8 mouse cellular contexts compared by ENCODE assay signal in genomic region chr15:102381575-102381974, GRCm38 (mm10). TPM values are rescaled to one million over a fixed set of nuclear protein-coding genes. Genes with fewer than 3 reads are reported as not detected.
DNase-seq lines count a peak whose midpoint lies in the region; ATAC-seq and TF ChIP-seq lines count a peak whose summit lies in the region.

No protein-coding gene starts in this region.

- peaks cover 0 to 14% of the 10 kb centered on the region in 2 experiments; a peak in 2 of 4 replicates for H3K36me3 ChIP-seq in MEL (ENCODE audit: control insufficient read depth in 1 of 2, insufficient read depth in 2 of 2, low read length in 2 of 2)

- H3K27ac ChIP-seq in MEL (ENCODE audit: control insufficient read depth, low read depth, low read length), result no peak overlapping the region
- no peak overlapping the region for H3K27ac ChIP-seq in layer of hippocampus, adult 2 months
- H3K27ac ChIP-seq in olfactory bulb, adult 2 months (ENCODE audit: insufficient read depth, low read depth, low read length), result no peak overlapping the region

- 2% methylated on average over 7 of the region's 7 CpGs for WGBS in lung, adult 2 months
- 0% methylated on average over 7 of the region's 7 CpGs for WGBS in olfactory bulb, adult 2 months

- no peak for TF ChIP-seq POLR2A in MEL (IDR thresholded peaks at IDR 0.05; ENCODE audit: control insufficient read depth in 1 of 2, insufficient read depth in 1 of 2, low read depth in 1 of 2, low read length in 2 of 2, poor library complexity in 1 of 2)
- TF ChIP-seq POLR2A in lung, adult 2 months (IDR thresholded peaks at IDR 0.05; ENCODE audit: borderline replicate concordance, extremely low read depth, low read depth, low read length), result no peak
- TF ChIP-seq POLR2A in olfactory bulb, adult 2 months (IDR thresholded peaks at IDR 0.05; ENCODE audit: insufficient read depth, low read depth, low read length), result no peak

- H3K79me2 ChIP-seq in MEL (ENCODE audit: control insufficient read depth, insufficient read depth, low read length, poor library complexity), result no peaks in the 10 kb centered on the region

- DNase-seq in MEL (ENCODE audit: low read depth, low spot score), result peak; percentile 83
- peak; percentile 80 for DNase-seq in cerebellum, adult 8-10 months
- peak; percentile 90 for DNase-seq in heart, postnatal 4 days
- peak; percentile 63 to 83 for DNase-seq in layer of hippocampus, adult 2 months (ENCODE audit: low spot score in 2 of 2)
- DNase-seq in lung, adult 2 months, result peak; percentile 81
- DNase-seq in testis, postnatal 14 days (ENCODE audit: low spot score), result peak; percentile 86

- peak; percentile 92 for ATAC-seq in frontal cortex, adult (ENCODE audit: low TSS enrichment)

- H3K9ac ChIP-seq in MEL (ENCODE audit: control insufficient read depth, low read depth, low read length, poor library complexity, severe bottlenecking), result no peak overlapping the region

- no peak overlapping the region for H3K4me3 ChIP-seq in MEL (ENCODE audit: control insufficient read depth in 1 of 2, insufficient read depth in 1 of 2, low read depth in 2 of 2, low read length in 2 of 2)
- no peak overlapping the region for H3K4me3 ChIP-seq in layer of hippocampus, adult 2 months
- H3K4me3 ChIP-seq in lung, adult 2 months (replicated peaks; ENCODE audit: extremely low read depth, low read depth, low read length), result no peak overlapping the region
- H3K4me3 ChIP-seq in olfactory bulb, adult 2 months (ENCODE audit: insufficient read depth, low read depth, low read length), result no peak overlapping the region

- H3K27me3 ChIP-seq in MEL (ENCODE audit: control insufficient read depth in 1 of 2, insufficient read depth in 2 of 2, low read length in 2 of 2), result no peaks in the 10 kb centered on the region

- no peak for TF ChIP-seq EP300 in MEL (IDR thresholded peaks at IDR 0.05; ENCODE audit: low read depth in 1 of 2, low read length in 2 of 2)

- peak; percentile 99 for TF ChIP-seq CTCF in MEL (IDR thresholded peaks at IDR 0.05 in 2 of 3, conservative IDR thresholded peaks at IDR 0.05 in 1 of 3; ENCODE audit: control insufficient read depth in 1 of 3, insufficient read depth in 1 of 3, low read depth in 2 of 3, low read length in 3 of 3, poor library complexity in 1 of 3, severe bottlenecking in 1 of 3)
- peak; percentile 95 for TF ChIP-seq CTCF in layer of hippocampus, adult 2 months (conservative IDR thresholded peaks at IDR 0.05)
- TF ChIP-seq CTCF in lung, adult 2 months (IDR thresholded peaks at IDR 0.05; ENCODE audit: insufficient read depth, low read length), result peak; percentile 98
- peak; percentile 83 for TF ChIP-seq CTCF in olfactory bulb, adult 2 months (IDR thresholded peaks at IDR 0.05; ENCODE audit: insufficient read depth, low read depth, low read length)

- peak; percentile 94 for TF ChIP-seq RAD21 in MEL (IDR thresholded peaks at IDR 0.05; ENCODE audit: low read depth, low read length)

- no peaks in the 10 kb centered on the region for H3K9me3 ChIP-seq in MEL (replicated peaks; ENCODE audit: insufficient read depth, low read length)

- H3K4me1 ChIP-seq in MEL (ENCODE audit: control insufficient read depth in 1 of 2, insufficient read depth in 2 of 2, low read length in 2 of 2), result peaks cover 10 to 14% of the 10 kb centered on the region in 2 experiments
- H3K4me1 ChIP-seq in lung, adult 2 months (ENCODE audit: control insufficient read depth, insufficient read depth, low read length), result no peaks in the 10 kb centered on the region
- H3K4me1 ChIP-seq in olfactory bulb, adult 2 months (ENCODE audit: control insufficient read depth, insufficient read depth, low read length), result peaks cover 7% of the 10 kb centered on the region

TF ChIP-seq in MEL, 35 proteins besides CTCF, POLR2A, EP300 and RAD21:
- no peak for TF ChIP-seq MYB (IDR thresholded peaks at IDR 0.05; ENCODE audit: low read depth, low read length)
- no peak for TF ChIP-seq TAL1 (IDR thresholded peaks at IDR 0.05; ENCODE audit: low read length)
- TF ChIP-seq ZC3H11A (IDR thresholded peaks at IDR 0.05; ENCODE audit: low read depth, low read length), result peak; percentile 94
- TF ChIP-seq MAZ (IDR thresholded peaks at IDR 0.05; ENCODE audit: low read depth, low read length), result 0 out of 2 replicates have a peak, but pooled peaks have one; percentile 51
- TF ChIP-seq POLR2AphosphoS5 (IDR thresholded peaks at IDR 0.05; ENCODE audit: borderline replicate concordance, low read depth, low read length), result no peak
- TF ChIP-seq SMC3 (IDR thresholded peaks at IDR 0.05; ENCODE audit: low read depth, low read length), result peak; percentile 97
- TF ChIP-seq RCOR1 (IDR thresholded peaks at IDR 0.05; ENCODE audit: low read depth, low read length), result 0 out of 2 replicates have a peak, but pooled peaks have one; percentile 8
- TF ChIP-seq USF1 (IDR thresholded peaks at IDR 0.05; ENCODE audit: low read depth, low read length), result no peak
- TF ChIP-seq MAFK (IDR thresholded peaks at IDR 0.05; ENCODE audit: borderline replicate concordance, low read depth, low read length), result no peak
- TF ChIP-seq CHD2 (IDR thresholded peaks at IDR 0.05; ENCODE audit: low read length), result no peak
- no peak for TF ChIP-seq ZKSCAN1 (IDR thresholded peaks at IDR 0.05; ENCODE audit: low read depth, low read length)
- no peak for TF ChIP-seq POLR2AphosphoS2 (IDR thresholded peaks at IDR 0.05; ENCODE audit: low read length)
- no peak for TF ChIP-seq ZMIZ1 (IDR thresholded peaks at IDR 0.05; ENCODE audit: low read depth, low read length)
- TF ChIP-seq SIN3A (IDR thresholded peaks at IDR 0.05; ENCODE audit: low read length), result peak; percentile 41; the same call in 1 of the 2 replicates
- TF ChIP-seq ZNF384 (IDR thresholded peaks at IDR 0.05; ENCODE audit: low read depth, low read length), result peak; percentile 25; the same call in 1 of the 2 replicates
- TF ChIP-seq ETS1 (IDR thresholded peaks at IDR 0.05; ENCODE audit: low read depth, low read length), result no peak
- TF ChIP-seq MEF2A (IDR thresholded peaks at IDR 0.05; ENCODE audit: extremely low read depth, insufficient replicate concordance, low read depth, low read length, poor library complexity, severe bottlenecking), result no peak
- no peak for TF ChIP-seq UBTF (IDR thresholded peaks at IDR 0.05; ENCODE audit: borderline replicate concordance, insufficient read depth, low read depth, low read length)
- no peak for TF ChIP-seq MYC (IDR thresholded peaks at IDR 0.05; ENCODE audit: low read depth, low read length)

RNA-seq across cellular contexts. Expression of gene Sp7, which starts 14.6 kb away (rescaled TPM):
- not detected in 2 replicates for total RNA-seq in MEL (2012; rRNA removed)
- not detected for polyA plus RNA-seq in MEL (2012; ENCODE audit: insufficient read depth in 1 of 2, insufficient read length in 2 of 2, low read depth in 1 of 2, low replicate concordance in 2 of 2, missing spikeins in 1 of 2)
- total RNA-seq in heart, postnatal 4 days (2021), result not detected
- under 1 TPM; 0.32 to 0.49 TPM for total RNA-seq in layer of hippocampus, adult 2 months (2021)
- polyA plus RNA-seq in lung, adult 2 months (2012; rRNA removed), result 0.05 TPM in 1 of 2 replicates, not detected in the other
- not detected in 2 replicates for polyA plus RNA-seq in olfactory bulb, adult 2 months (2012; ENCODE audit: insufficient read depth, insufficient read length, low replicate concordance, missing spikeins)

RNA-seq across cellular contexts. Expression of gene Sp1, which starts 24.4 kb away (rescaled TPM):
- 16.3 and 22.0 TPM in 2 replicates for total RNA-seq in MEL (2012; rRNA removed)
- polyA plus RNA-seq in MEL (2012; ENCODE audit: insufficient read depth in 1 of 2, insufficient read length in 2 of 2, low read depth in 1 of 2, low replicate concordance in 2 of 2, missing spikeins in 1 of 2), result 10 to 100 TPM; 47.2 to 92.3 TPM
- total RNA-seq in heart, postnatal 4 days (2021), result 10 to 100 TPM; 55.5 to 74.3 TPM
- 10 to 100 TPM; 23.1 to 33.0 TPM for total RNA-seq in layer of hippocampus, adult 2 months (2021)
- 18.5 and 20.0 TPM in 2 replicates for polyA plus RNA-seq in lung, adult 2 months (2012; rRNA removed)
- polyA plus RNA-seq in olfactory bulb, adult 2 months (2012; ENCODE audit: insufficient read depth, insufficient read length, low replicate concordance, missing spikeins), result 98.4 TPM in 1 of 2 replicates, not detected in the other

RNA-seq across cellular contexts. Expression of gene Aaas, which starts 31.0 kb away (rescaled TPM):
- 48.7 and 61.5 TPM in 2 replicates for total RNA-seq in MEL (2012; rRNA removed)
- 100 to 1,000 TPM in 1 of 2 experiments, not detected in 1; 205 TPM for polyA plus RNA-seq in MEL (2012; ENCODE audit: insufficient read depth in 1 of 2, insufficient read length in 2 of 2, low read depth in 1 of 2, low replicate concordance in 2 of 2, missing spikeins in 1 of 2)
- 10 to 100 TPM; 29.2 to 30.0 TPM for total RNA-seq in heart, postnatal 4 days (2021)
- 10 to 100 TPM; 24.5 to 26.5 TPM for total RNA-seq in layer of hippocampus, adult 2 months (2021)
- polyA plus RNA-seq in lung, adult 2 months (2012; rRNA removed), result 21.9 and 27.5 TPM in 2 replicates
- not detected in 2 replicates for polyA plus RNA-seq in olfactory bulb, adult 2 months (2012; ENCODE audit: insufficient read depth, insufficient read length, low replicate concordance, missing spikeins)

RNA-seq across cellular contexts. Expression of gene Myg1, which starts 50.1 kb away (rescaled TPM):
- total RNA-seq in MEL (2012; rRNA removed), result 126 and 140 TPM in 2 replicates
- polyA plus RNA-seq in MEL (2012; ENCODE audit: insufficient read depth in 1 of 2, insufficient read length in 2 of 2, low read depth in 1 of 2, low replicate concordance in 2 of 2, missing spikeins in 1 of 2), result 100 to 1,000 TPM; 135 to 292 TPM
- 10 to 100 TPM; 31.8 to 37.3 TPM for total RNA-seq in heart, postnatal 4 days (2021)
- 10 to 100 TPM; 61.0 to 70.2 TPM for total RNA-seq in layer of hippocampus, adult 2 months (2021)
- 50.2 and 53.8 TPM in 2 replicates for polyA plus RNA-seq in lung, adult 2 months (2012; rRNA removed)
- not detected in 2 replicates for polyA plus RNA-seq in olfactory bulb, adult 2 months (2012; ENCODE audit: insufficient read depth, insufficient read length, low replicate concordance, missing spikeins)

RNA-seq across cellular contexts. Expression of gene Pfdn5, which starts 55.7 kb away (rescaled TPM):
- 290 and 302 TPM in 2 replicates for total RNA-seq in MEL (2012; rRNA removed)
- polyA plus RNA-seq in MEL (2012; ENCODE audit: insufficient read depth in 1 of 2, insufficient read length in 2 of 2, low read depth in 1 of 2, low replicate concordance in 2 of 2, missing spikeins in 1 of 2), result 1,000 to 10,000 TPM in 1 of 2 experiments, 100 to 1,000 TPM in 1; 465 to 7,439 TPM
- total RNA-seq in heart, postnatal 4 days (2021), result 100 to 1,000 TPM; 334 to 351 TPM
- 100 to 1,000 TPM; 433 to 437 TPM for total RNA-seq in layer of hippocampus, adult 2 months (2021)
- 66.1 and 121 TPM in 2 replicates for polyA plus RNA-seq in lung, adult 2 months (2012; rRNA removed)
- polyA plus RNA-seq in olfactory bulb, adult 2 months (2012; ENCODE audit: insufficient read depth, insufficient read length, low replicate concordance, missing spikeins), result 1,008 TPM in 1 of 2 replicates, not detected in the other
